Mouse (Mus musculus): ENCODE measurements around the gene Gda. TPM values are rescaled to one million over a fixed set of nuclear protein-coding genes. Genes with fewer than 3 reads are reported as not detected.

Gda gene
- polyA plus RNA-seq, 1 experiment from 2014 or later: 4.1 TPM

DNA sequence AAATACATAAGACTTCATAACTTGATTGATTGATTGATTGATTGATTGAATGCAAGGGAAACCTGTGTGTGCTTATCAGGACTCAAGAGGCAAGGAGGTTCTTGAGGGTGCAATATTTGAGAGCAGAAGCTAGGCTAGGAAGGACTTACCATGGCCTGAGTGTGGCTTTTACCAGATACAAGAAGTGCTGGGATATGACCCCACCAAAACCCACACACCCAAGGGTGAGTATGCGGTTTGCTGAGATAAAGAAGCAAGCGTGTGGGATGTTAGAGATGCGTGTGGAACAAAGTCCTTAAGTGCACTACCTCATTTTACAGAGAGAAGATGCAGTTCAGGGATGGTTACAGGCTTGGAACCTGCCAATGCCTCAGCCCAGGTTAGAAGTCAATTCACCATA, 41.0 kb downstream of the Gda start:
- Histone ChIP-seq H3K27me3 (ENCODE audit: control insufficient read depth, insufficient read depth, low read length) (no peaks in the 10 kb centered on the region), H3K36me3 (ENCODE audit: control insufficient read depth, insufficient read depth, low read length) (no peaks in the 10 kb centered on the region), H3K4me2 (ENCODE audit: low read depth, low read length) (no peak overlapping the region), H3K4me3 (replicated peaks; ENCODE audit: low read length) (no peak overlapping the region), H3K9ac (ENCODE audit: low read length) (no peak overlapping the region), H3K27ac (ENCODE audit: low read length) (no peak overlapping the region), H3K4me1 (ENCODE audit: control insufficient read depth, insufficient read depth, low read length) (no peaks in the 10 kb centered on the region), H3K9me3 (replicated peaks; ENCODE audit: control insufficient read depth, low read length) (no peaks in the 10 kb centered on the region)
- WGBS: 91% methylated on average over 3 of the region's 3 CpGs
- no peak for ATAC-seq (ENCODE audit: insufficient read depth, low FRiP score)

DNA sequence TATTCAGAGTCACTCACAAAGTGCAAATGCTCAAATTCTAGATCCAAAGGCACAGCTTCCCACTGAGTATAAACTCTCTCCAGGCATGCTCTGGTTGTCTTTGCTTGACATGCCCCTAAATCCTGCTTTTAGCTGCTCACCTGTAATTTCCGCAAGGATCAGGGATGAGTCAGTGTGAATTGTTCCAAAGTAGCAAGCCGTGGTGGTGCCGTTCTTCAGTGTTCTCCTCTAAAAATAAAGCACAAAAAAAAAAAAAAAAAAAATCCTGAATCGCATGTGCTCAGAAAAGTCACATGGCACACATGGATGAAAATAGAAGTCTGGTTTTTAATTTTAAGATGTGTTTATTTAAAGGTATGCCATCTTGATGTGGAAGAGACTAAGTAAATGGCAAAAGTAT, 47.9 kb downstream of the Gda start:
- Histone ChIP-seq H3K4me1 (ENCODE audit: control insufficient read depth, insufficient read depth, low read length) (no peaks in the 10 kb centered on the region), H3K27ac (ENCODE audit: low read length) (no peak overlapping the region), H3K9ac (ENCODE audit: low read length) (no peak overlapping the region), H3K4me2 (ENCODE audit: low read depth, low read length) (no peak overlapping the region), H3K4me3 (replicated peaks; ENCODE audit: low read length) (no peak overlapping the region), H3K27me3 (ENCODE audit: control insufficient read depth, insufficient read depth, low read length) (no peaks in the 10 kb centered on the region), H3K9me3 (replicated peaks; ENCODE audit: control insufficient read depth, low read length) (no peaks in the 10 kb centered on the region), H3K36me3 (ENCODE audit: control insufficient read depth, insufficient read depth, low read length) (no peaks in the 10 kb centered on the region)
- WGBS: 88% methylated on average over 4 of the region's 4 CpGs
- ATAC-seq (ENCODE audit: insufficient read depth, low FRiP score): no peak

DNA sequence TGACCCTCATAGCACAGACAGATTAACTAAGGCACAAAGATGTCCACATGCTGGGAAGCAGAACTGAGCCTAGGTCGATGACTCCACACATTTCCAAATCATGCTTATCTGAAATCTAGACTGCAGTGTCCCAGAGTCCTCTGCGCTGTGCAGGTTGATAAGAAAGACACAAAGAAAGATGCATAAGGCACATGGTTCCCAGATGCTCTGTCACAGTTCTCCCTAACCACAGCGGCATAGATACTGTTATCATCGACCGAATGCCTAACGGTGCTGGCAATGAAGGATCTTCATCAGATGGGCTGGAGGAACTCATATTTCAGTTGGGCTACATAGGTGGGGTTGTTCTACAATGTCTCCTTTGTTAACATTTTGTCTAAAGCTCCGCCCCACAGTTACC, 49.5 kb downstream of the Gda start:
- H3K27me3 ChIP-seq (ENCODE audit: control insufficient read depth, insufficient read depth, low read length): no peaks in the 10 kb centered on the region
- H3K9ac ChIP-seq (ENCODE audit: low read length): no peak overlapping the region
- no peak for ATAC-seq (ENCODE audit: insufficient read depth, low FRiP score)
- H3K27ac ChIP-seq (ENCODE audit: low read length): no peak overlapping the region
- H3K9me3 ChIP-seq (replicated peaks; ENCODE audit: control insufficient read depth, low read length): no peaks in the 10 kb centered on the region
- no peak overlapping the region for H3K4me2 ChIP-seq (ENCODE audit: low read depth, low read length)
- 86% methylated on average over 7 of the region's 7 CpGs for WGBS
- H3K36me3 ChIP-seq (ENCODE audit: control insufficient read depth, insufficient read depth, low read length): no peaks in the 10 kb centered on the region
- H3K4me1 ChIP-seq (ENCODE audit: control insufficient read depth, insufficient read depth, low read length): no peaks in the 10 kb centered on the region
- no peak overlapping the region for H3K4me3 ChIP-seq (replicated peaks; ENCODE audit: low read length)

DNA sequence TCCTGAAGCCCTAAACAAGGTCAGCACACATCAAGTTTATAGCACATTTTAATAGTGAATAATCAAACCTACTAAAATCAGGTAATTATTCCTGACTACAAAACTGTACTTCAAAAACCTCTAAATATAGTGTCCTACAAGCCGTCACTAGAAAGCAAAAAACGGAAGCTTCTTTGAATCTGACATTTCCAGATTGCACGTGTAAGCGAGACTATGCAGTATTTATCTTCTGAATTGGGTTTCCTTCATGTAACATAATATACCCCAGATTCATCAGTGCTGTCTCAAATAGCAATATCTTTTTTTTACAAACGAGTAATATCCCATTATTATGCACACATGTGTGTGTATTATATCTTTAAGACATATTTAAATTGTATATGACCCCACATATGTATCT, 54.8 kb downstream of the Gda start:
- Histone ChIP-seq H3K36me3 (ENCODE audit: control insufficient read depth, insufficient read depth, low read length) (no peaks in the 10 kb centered on the region), H3K4me1 (ENCODE audit: control insufficient read depth, insufficient read depth, low read length) (no peaks in the 10 kb centered on the region), H3K4me2 (ENCODE audit: low read depth, low read length) (no peak overlapping the region), H3K9me3 (replicated peaks; ENCODE audit: control insufficient read depth, low read length) (no peaks in the 10 kb centered on the region), H3K27me3 (ENCODE audit: control insufficient read depth, insufficient read depth, low read length) (no peaks in the 10 kb centered on the region), H3K27ac (ENCODE audit: low read length) (no peak overlapping the region), H3K4me3 (replicated peaks; ENCODE audit: low read length) (no peak overlapping the region), H3K9ac (ENCODE audit: low read length) (no peak overlapping the region)
- ATAC-seq (ENCODE audit: insufficient read depth, low FRiP score): no peak
- 80% methylated on average over 5 of the region's 5 CpGs for WGBS

DNA sequence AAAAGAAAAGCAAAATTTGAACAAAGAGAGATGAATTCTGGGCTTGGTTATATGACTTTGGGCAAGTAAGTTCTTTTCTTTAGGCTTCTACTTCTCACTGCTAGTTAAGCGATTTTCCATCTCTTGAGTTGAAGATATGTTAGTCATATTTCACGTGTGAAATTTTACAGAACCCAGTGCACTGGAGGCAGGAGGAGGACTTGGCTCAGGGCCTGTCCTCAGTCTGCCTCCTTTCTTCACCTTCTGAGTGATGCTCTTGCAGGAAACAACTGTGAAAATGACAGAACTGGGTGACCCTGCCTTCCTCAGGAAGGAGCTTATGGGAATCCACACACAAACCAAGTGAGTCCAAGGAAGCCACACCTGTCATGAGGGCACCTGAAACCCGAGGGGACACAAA, 57.9 kb downstream of the Gda start:
- ATAC-seq (ENCODE audit: insufficient read depth, low FRiP score): no peak
- Histone ChIP-seq H3K27ac (ENCODE audit: low read length) (no peak overlapping the region), H3K4me1 (ENCODE audit: control insufficient read depth, insufficient read depth, low read length) (no peaks in the 10 kb centered on the region), H3K9me3 (replicated peaks; ENCODE audit: control insufficient read depth, low read length) (no peaks in the 10 kb centered on the region), H3K36me3 (ENCODE audit: control insufficient read depth, insufficient read depth, low read length) (no peaks in the 10 kb centered on the region), H3K9ac (ENCODE audit: low read length) (no peak overlapping the region), H3K27me3 (ENCODE audit: control insufficient read depth, insufficient read depth, low read length) (no peaks in the 10 kb centered on the region), H3K4me2 (ENCODE audit: low read depth, low read length) (no peak overlapping the region), H3K4me3 (replicated peaks; ENCODE audit: low read length) (no peak overlapping the region)
- 67% methylated on average over 3 of the region's 3 CpGs for WGBS

DNA sequence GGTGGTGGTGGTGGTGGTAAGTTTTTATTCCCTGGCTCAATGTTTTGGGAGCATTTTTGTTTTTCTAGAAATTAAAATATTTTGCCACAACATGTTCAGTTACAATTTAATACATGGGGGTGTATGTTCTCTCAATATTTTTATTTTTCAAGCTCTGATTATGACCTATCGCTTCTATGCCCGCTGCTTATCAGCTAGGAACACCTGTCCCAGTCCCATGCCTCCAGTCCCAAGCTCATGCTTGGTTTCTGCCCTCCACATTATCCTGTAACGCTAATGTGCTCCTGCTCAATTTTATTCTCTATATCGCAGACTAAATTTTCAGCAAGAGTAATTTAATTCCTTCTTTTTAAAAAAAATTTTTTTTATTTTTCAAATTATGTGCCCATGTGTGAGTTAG, 64.1 kb downstream of the Gda start:
- no peak overlapping the region for H3K4me3 ChIP-seq (replicated peaks; ENCODE audit: low read length)
- H3K9ac ChIP-seq (ENCODE audit: low read length): no peak overlapping the region
- H3K4me2 ChIP-seq (ENCODE audit: low read depth, low read length): no peak overlapping the region
- no peak for ATAC-seq (ENCODE audit: insufficient read depth, low FRiP score)
- no peaks in the 10 kb centered on the region for H3K4me1 ChIP-seq (ENCODE audit: control insufficient read depth, insufficient read depth, low read length)
- H3K9me3 ChIP-seq (replicated peaks; ENCODE audit: control insufficient read depth, low read length): no peaks in the 10 kb centered on the region
- 90% methylated on average over 4 of the region's 4 CpGs for WGBS
- H3K36me3 ChIP-seq (ENCODE audit: control insufficient read depth, insufficient read depth, low read length): no peaks in the 10 kb centered on the region
- no peaks in the 10 kb centered on the region for H3K27me3 ChIP-seq (ENCODE audit: control insufficient read depth, insufficient read depth, low read length)
- H3K27ac ChIP-seq (ENCODE audit: low read length): no peak overlapping the region

DNA sequence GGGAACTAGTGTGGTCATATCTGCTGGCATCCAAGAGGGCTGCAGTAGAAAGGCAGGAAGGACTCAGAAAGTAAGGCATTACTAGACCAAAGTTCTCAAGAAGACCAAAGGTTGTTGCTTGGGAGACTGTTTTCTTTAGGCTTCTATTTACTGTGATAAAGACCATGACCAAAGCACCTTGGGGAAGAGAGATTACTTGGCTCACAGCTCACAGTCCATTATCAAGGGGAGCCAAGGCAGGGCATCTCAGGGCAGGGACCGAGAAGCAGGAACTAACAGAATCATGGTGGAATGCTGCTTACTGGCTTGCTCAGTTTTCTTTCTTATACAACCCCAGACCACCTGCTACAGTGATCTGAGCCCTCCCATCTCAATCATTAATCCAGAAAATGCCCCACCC, 65.9 kb downstream of the Gda start:
- no peaks in the 10 kb centered on the region for H3K9me3 ChIP-seq (replicated peaks; ENCODE audit: control insufficient read depth, low read length)
- H3K4me2 ChIP-seq (ENCODE audit: low read depth, low read length): no peak overlapping the region
- WGBS: 91% methylated on average over 1 of the region's 1 CpGs
- no peaks in the 10 kb centered on the region for H3K36me3 ChIP-seq (ENCODE audit: control insufficient read depth, insufficient read depth, low read length)
- no peaks in the 10 kb centered on the region for H3K4me1 ChIP-seq (ENCODE audit: control insufficient read depth, insufficient read depth, low read length)
- H3K27ac ChIP-seq (ENCODE audit: low read length): no peak overlapping the region
- no peaks in the 10 kb centered on the region for H3K27me3 ChIP-seq (ENCODE audit: control insufficient read depth, insufficient read depth, low read length)
- H3K9ac ChIP-seq (ENCODE audit: low read length): no peak overlapping the region
- ATAC-seq (ENCODE audit: insufficient read depth, low FRiP score): no peak
- H3K4me3 ChIP-seq (replicated peaks; ENCODE audit: low read length): no peak overlapping the region

DNA sequence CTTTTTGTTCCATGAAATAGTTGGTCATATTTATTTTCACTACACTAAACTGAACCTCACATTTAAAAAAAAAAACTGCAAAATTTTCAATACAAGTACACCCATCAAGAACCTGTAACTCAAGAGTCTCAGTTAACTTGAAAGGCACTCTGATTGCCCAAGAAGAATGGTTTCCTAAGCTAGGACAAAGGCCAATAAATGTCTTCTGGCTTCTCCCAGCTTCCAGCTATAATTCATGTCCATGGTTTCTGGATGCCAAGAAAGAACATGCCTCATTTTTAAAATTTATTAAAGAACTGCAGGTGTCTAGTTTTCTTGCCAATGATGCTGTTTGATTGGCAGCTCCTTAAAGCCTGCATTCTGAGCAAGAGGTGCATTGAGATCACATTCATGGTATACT, 75.3 kb downstream of the Gda start:
- H3K27ac ChIP-seq (ENCODE audit: low read length): no peak overlapping the region
- H3K9ac ChIP-seq (ENCODE audit: low read length): no peak overlapping the region
- H3K4me1 ChIP-seq (ENCODE audit: control insufficient read depth, insufficient read depth, low read length): no peaks in the 10 kb centered on the region
- no peaks in the 10 kb centered on the region for H3K36me3 ChIP-seq (ENCODE audit: control insufficient read depth, insufficient read depth, low read length)
- H3K4me3 ChIP-seq (replicated peaks; ENCODE audit: low read length): no peak overlapping the region
- H3K4me2 ChIP-seq (ENCODE audit: low read depth, low read length): no peak overlapping the region
- ATAC-seq (ENCODE audit: insufficient read depth, low FRiP score): no peak
- H3K9me3 ChIP-seq (replicated peaks; ENCODE audit: control insufficient read depth, low read length): no peaks in the 10 kb centered on the region
- no peaks in the 10 kb centered on the region for H3K27me3 ChIP-seq (ENCODE audit: control insufficient read depth, insufficient read depth, low read length)

DNA sequence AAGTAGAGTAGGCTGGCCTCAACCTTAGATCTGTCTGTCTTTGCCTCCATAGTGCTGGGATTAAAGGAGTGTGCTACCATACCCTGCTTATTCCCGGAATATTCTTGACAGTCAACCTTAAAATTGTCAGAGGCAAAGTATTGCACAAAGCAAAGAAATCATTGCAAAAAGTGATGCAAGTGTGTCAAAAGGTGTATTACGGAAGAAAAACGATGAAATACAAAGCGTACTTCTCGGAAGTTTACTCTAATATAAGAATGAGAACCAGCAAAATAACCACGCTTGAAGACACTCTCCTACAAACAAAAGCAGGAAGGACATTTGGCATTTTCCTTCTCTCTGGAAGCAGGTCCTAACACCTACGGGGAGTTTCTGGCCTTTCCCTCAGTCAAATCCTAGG, 76.9 kb downstream of the Gda start:
- Histone ChIP-seq H3K27ac (ENCODE audit: low read length) (no peak overlapping the region), H3K9ac (ENCODE audit: low read length) (no peak overlapping the region), H3K36me3 (ENCODE audit: control insufficient read depth, insufficient read depth, low read length) (no peaks in the 10 kb centered on the region), H3K27me3 (ENCODE audit: control insufficient read depth, insufficient read depth, low read length) (no peaks in the 10 kb centered on the region), H3K4me3 (replicated peaks; ENCODE audit: low read length) (no peak overlapping the region), H3K9me3 (replicated peaks; ENCODE audit: control insufficient read depth, low read length) (no peaks in the 10 kb centered on the region), H3K4me1 (ENCODE audit: control insufficient read depth, insufficient read depth, low read length) (no peaks in the 10 kb centered on the region), H3K4me2 (ENCODE audit: low read depth, low read length) (no peak overlapping the region)
- WGBS: 86% methylated on average over 7 of the region's 7 CpGs
- no peak for ATAC-seq (ENCODE audit: insufficient read depth, low FRiP score)

DNA sequence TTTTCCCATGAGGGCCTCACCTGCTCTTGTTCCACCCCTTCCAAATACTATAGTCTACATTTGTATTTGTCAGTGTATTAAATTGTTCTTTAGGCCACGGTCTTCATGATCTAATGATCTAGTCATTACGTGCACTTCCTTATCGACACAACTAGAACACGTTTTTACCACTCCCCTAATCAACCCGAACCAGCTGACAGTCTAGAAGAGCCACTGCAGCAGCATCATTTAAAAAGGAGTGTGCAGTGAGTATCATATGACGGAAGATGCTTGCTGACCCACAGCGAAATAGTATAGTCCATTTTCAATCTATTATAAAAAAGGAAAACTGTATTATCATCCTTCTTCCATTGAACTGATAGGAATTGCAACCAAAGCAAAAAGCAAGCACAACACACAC, 82.3 kb downstream of the Gda start:
- H3K9ac ChIP-seq (ENCODE audit: low read length): no peak overlapping the region
- no peak overlapping the region for H3K4me3 ChIP-seq (replicated peaks; ENCODE audit: low read length)
- no peaks in the 10 kb centered on the region for H3K36me3 ChIP-seq (ENCODE audit: control insufficient read depth, insufficient read depth, low read length)
- H3K4me2 ChIP-seq (ENCODE audit: low read depth, low read length): no peak overlapping the region
- H3K4me1 ChIP-seq (ENCODE audit: control insufficient read depth, insufficient read depth, low read length): no peaks in the 10 kb centered on the region
- 87% methylated on average over 7 of the region's 7 CpGs for WGBS
- H3K27me3 ChIP-seq (ENCODE audit: control insufficient read depth, insufficient read depth, low read length): no peaks in the 10 kb centered on the region
- no peaks in the 10 kb centered on the region for H3K9me3 ChIP-seq (replicated peaks; ENCODE audit: control insufficient read depth, low read length)
- H3K27ac ChIP-seq (ENCODE audit: low read length): no peak overlapping the region
- ATAC-seq (ENCODE audit: insufficient read depth, low FRiP score): no peak

Data from stomach, embryonic 16.5 days (tissue).